Mouse (Mus musculus): Measurements from ENCODE around the gene Nxpe4. TPM values are rescaled to one million over a fixed set of nuclear protein-coding genes. Genes with fewer than 3 reads are reported as not detected.

Nxpe4 gene
- total RNA-seq, 2 experiments from 2014 or later, result 9.7 to 10.0 TPM

- intact Hi-C loops (cut with DNase I), result no loop called here
- peak in 1 of 2 experiments; percentile 14 for DNase-seq (ENCODE audit: low spot score in 2 of 2)
Measured at GRCm38 (mm10) chr9:48238153-48238755, 76.4 kb downstream of the Nxpe4 start.

GRCm38 (mm10) chr9:48239461-48239860, 77.6 kb downstream of the Nxpe4 start:
- intact Hi-C loops (cut with DNase I), result no loop called here
- DNase-seq (ENCODE audit: low spot score in 2 of 2), result no peak

GRCm38 (mm10) chr9:48240431-48240830, 78.6 kb downstream of the Nxpe4 start:
- no peak for DNase-seq (ENCODE audit: low spot score in 2 of 2)
- intact Hi-C loops (cut with DNase I), result no loop called here

GRCm38 (mm10) chr9:48241791-48242190, 80.0 kb downstream of the Nxpe4 start:
- intact Hi-C loops (cut with DNase I), result no loop called here
- DNase-seq (ENCODE audit: low spot score in 2 of 2), result no peak

GRCm38 (mm10) chr9:48242756-48243155, 80.9 kb downstream of the Nxpe4 start:
- no peak for DNase-seq (ENCODE audit: low spot score in 2 of 2)
- intact Hi-C loops (cut with DNase I), result no loop called here

GRCm38 (mm10) chr9:48244175-48244574, 82.4 kb downstream of the Nxpe4 start:
- no peak for DNase-seq (ENCODE audit: low spot score in 2 of 2)
- intact Hi-C loops (cut with DNase I), result no loop called here

- DNase-seq (ENCODE audit: low spot score in 2 of 2), result no peak
Measured at GRCm38 (mm10) chr9:48245525-48245924, 83.7 kb downstream of the Nxpe4 start.

GRCm38 (mm10) chr9:48247276-48247675, 85.5 kb downstream of the Nxpe4 start:
- intact Hi-C loops (cut with DNase I), result no loop called here
- no peak for DNase-seq (ENCODE audit: low spot score in 2 of 2)

More at GRCm38 (mm10) chr9:48245525-48245924, 83.7 kb downstream of the Nxpe4 start:
- intact Hi-C loops (cut with DNase I), result no loop called here

GRCm38 (mm10) chr9:48252236-48252635, 90.4 kb downstream of the Nxpe4 start:
- intact Hi-C loops (cut with DNase I), result no loop called here
- DNase-seq (ENCODE audit: low spot score in 2 of 2), result no peak

- no peak for DNase-seq (ENCODE audit: low spot score in 2 of 2)
- intact Hi-C loops (cut with DNase I), result loop anchor here (5.0 kb wide), 1 partner anchor 80 kb away; no protein-coding TSS in a partner anchor
Measured at GRCm38 (mm10) chr9:48257001-48257400, 95.2 kb downstream of the Nxpe4 start.

GRCm38 (mm10) chr9:48257741-48258423, 96.1 kb downstream of the Nxpe4 start:
- intact Hi-C loops (cut with DNase I), result loop anchor here (5.0 kb wide), 1 partner anchor 81 kb away; no protein-coding TSS in a partner anchor
- DNase-seq (ENCODE audit: low spot score in 2 of 2), result peak; percentile 51 to 77

- intact Hi-C loops (cut with DNase I), result loop anchor here (5.0 to 10.0 kb wide), 3 partner anchors 208 to 730 kb away; partner anchors contain the start of gene Cadm1
- DNase-seq (ENCODE audit: low spot score in 2 of 2), result no peak
Measured at GRCm38 (mm10) chr9:48264616-48265015, 102.8 kb downstream of the Nxpe4 start.

- no peak for DNase-seq (ENCODE audit: low spot score in 2 of 2)
- intact Hi-C loops (cut with DNase I), result loop anchor here (5.0 to 10.0 kb wide), 3 partner anchors 207 to 731 kb away; partner anchors contain the start of gene Cadm1
Measured at GRCm38 (mm10) chr9:48265491-48265890, 103.7 kb downstream of the Nxpe4 start.

GRCm38 (mm10) chr9:48266286-48267027, 104.6 kb downstream of the Nxpe4 start:
- intact Hi-C loops (cut with DNase I), result loop anchor here (1.0 to 10.0 kb wide), 6 partner anchors 88 to 732 kb away; partner anchors contain the start of gene Cadm1
- DNase-seq (ENCODE audit: low spot score in 2 of 2), result peak; percentile 75 to 79

GRCm38 (mm10) chr9:48267028-48267441, 105.2 kb downstream of the Nxpe4 start:
- DNase-seq (ENCODE audit: low spot score in 2 of 2), result peak; percentile 25 to 38
- intact Hi-C loops (cut with DNase I), result loop anchor here (2.0 to 10.0 kb wide), 4 partner anchors 205 to 732 kb away; partner anchors contain the start of gene Cadm1

- DNase-seq (ENCODE audit: low spot score in 2 of 2), result peak in 1 of 2 experiments; percentile 28
- intact Hi-C loops (cut with DNase I), result loop anchor here (2.0 to 10.0 kb wide), 4 partner anchors 204 to 733 kb away; partner anchors contain the start of gene Cadm1
Measured at GRCm38 (mm10) chr9:48267960-48268359, 106.1 kb downstream of the Nxpe4 start.

- peak in 1 of 2 experiments; percentile 27 for DNase-seq (ENCODE audit: low spot score in 2 of 2)
- intact Hi-C loops (cut with DNase I), result no loop called here
Measured at GRCm38 (mm10) chr9:48276831-48277230, 115.0 kb downstream of the Nxpe4 start.

GRCm38 (mm10) chr9:48284221-48284620, 122.4 kb downstream of the Nxpe4 start:
- no peak for DNase-seq (ENCODE audit: low spot score in 2 of 2)
- intact Hi-C loops (cut with DNase I), result no loop called here

GRCm38 (mm10) chr9:48290281-48290680, 128.5 kb downstream of the Nxpe4 start:
- DNase-seq (ENCODE audit: low spot score in 2 of 2), result no peak
- intact Hi-C loops (cut with DNase I), result no loop called here

GRCm38 (mm10) chr9:48294754-48295153, 132.9 kb downstream of the Nxpe4 start:
- peak in 1 of 2 experiments; percentile 12 for DNase-seq (ENCODE audit: low spot score in 2 of 2)
- intact Hi-C loops (cut with DNase I), result no loop called here

All from left cerebral cortex, postnatal 25 days (tissue).